Mouse (Mus musculus): ENCODE results near the gene Itpa.

DNA sequence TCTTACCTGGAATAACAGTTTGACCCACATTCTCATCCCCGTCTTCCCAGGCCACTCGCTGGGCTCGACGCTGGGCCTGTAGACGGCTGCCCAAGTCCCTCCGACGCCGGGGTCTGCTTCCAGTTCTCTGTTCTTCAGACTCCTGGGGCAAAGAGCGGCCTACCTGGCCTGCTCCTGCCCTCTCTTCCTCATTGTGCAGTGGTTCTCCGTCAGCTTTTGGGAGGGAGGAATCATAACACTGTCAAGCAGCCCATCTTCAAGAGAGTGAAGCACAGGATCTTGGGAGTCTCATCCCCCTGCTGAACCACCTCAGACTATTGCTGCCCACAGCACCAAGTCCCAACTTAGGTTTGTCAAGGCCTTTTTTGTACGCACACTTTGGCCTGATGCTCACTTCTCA, 4.1 kb upstream of the Itpa start:
- TF ChIP-seq CTCF (conservative IDR thresholded peaks at IDR 0.05; ENCODE audit: low read length) = no peak
- TF ChIP-seq POU5F1 (IDR thresholded peaks at IDR 0.05; ENCODE audit: borderline replicate concordance, low read length) = no peak
- TF ChIP-seq NANOG (IDR thresholded peaks at IDR 0.05; ENCODE audit: borderline replicate concordance, low read length) = no peak

Data from E14TG2a.4 (cell line).